8 mouse cellular contexts compared by ENCODE assay signal in the genomic region with DNA sequence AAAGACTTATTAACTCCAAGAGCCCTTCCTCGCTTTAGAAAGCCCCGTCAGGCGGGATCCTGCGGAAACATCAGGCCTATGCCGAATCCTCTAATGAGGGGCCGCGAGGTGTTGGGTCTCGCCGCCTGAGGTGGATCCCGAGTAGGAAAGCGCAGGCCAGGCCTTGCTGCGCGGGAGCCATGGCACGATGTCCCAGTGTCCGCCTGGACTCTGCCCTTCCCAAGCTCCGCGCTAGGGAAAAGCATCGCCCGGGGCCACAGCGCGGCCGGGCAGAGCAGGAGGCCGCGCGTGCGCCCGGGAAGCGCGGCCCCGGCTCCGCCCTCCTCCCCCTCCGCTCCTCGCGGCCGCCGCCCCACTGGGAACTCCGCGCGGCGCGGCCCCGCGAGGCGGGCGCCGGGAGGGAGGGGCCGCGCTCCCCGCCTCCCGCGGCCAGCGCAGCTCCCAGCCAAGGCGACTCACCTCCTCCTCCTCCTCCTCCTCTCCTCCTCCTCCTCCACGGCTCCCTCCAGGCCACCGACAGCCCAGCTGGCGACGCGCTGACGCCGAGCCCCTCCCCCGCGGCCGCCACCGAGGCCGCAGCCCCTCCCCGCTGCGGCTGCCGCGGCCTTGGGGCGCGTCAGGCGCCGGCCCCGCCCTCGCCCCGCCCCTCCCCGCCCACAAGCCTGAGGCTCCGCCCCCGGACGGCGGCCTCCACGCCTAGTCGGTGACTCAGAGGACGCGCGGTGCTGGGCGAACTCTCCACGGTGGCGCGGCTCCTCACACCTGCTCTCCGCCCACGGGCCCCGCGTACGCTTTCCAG. TPM values are rescaled to one million over a fixed set of nuclear protein-coding genes. Genes with fewer than 3 reads are reported as not detected.
A peak's percentile ranks its signal among the peaks of the same experiment; 100 is the strongest.
DNase-seq lines count a peak whose midpoint lies in the region; ATAC-seq and TF ChIP-seq lines count a peak whose summit lies in the region.

No protein-coding gene starts in this region.

- no peaks in the 10 kb centered on the region for H3K36me3 ChIP-seq in forebrain, embryonic 14.5 days (ENCODE audit: control insufficient read depth, insufficient read depth, low read length)
- H3K36me3 ChIP-seq in liver, postnatal 0 days (replicated peaks; ENCODE audit: insufficient read depth, low read length) = no peaks in the 10 kb centered on the region
- no peaks in the 10 kb centered on the region for H3K36me3 ChIP-seq in neural tube, embryonic 13.5 days

- intact Hi-C loops in heart, postnatal 14 days (cut with DNase I) = loop anchor here (2.0 kb wide), 1 partner anchor 184 kb away; no protein-coding TSS in a partner anchor

- DNase-seq in ES-CJ7 (ENCODE audit: low read depth, low spot score) = peak; percentile 80
- peak; percentile 89 for DNase-seq in cerebellum, adult 11 months
- peak; percentile 93 for DNase-seq in forebrain, embryonic 14.5 days (ENCODE audit: low spot score)
- peak; percentile 90 to 94 for DNase-seq in heart, postnatal 14 days
- peak; percentile 66 for DNase-seq in large intestine, adult 2 months (ENCODE audit: low read depth, low spot score)
- DNase-seq in liver, postnatal 0 days = peak; percentile 95
- DNase-seq in telencephalon, adult 2 months (ENCODE audit: low read depth, low spot score) = peak; percentile 80

- ATAC-seq in forebrain, embryonic 14.5 days = peak; percentile 96
- peak; percentile 93 for ATAC-seq in liver, postnatal 0 days
- ATAC-seq in neural tube, embryonic 13.5 days (ENCODE audit: low read depth) = peak; percentile 99

- peak overlapping the region; percentile 90 for H3K9ac ChIP-seq in forebrain, embryonic 14.5 days (ENCODE audit: low read length)
- peak overlapping the region; percentile 89 for H3K9ac ChIP-seq in liver, postnatal 0 days (replicated peaks)
- peak overlapping the region; percentile 87 for H3K9ac ChIP-seq in neural tube, embryonic 13.5 days

- H3K4me3 ChIP-seq in forebrain, embryonic 14.5 days (ENCODE audit: low read depth, low read length) = peak overlapping the region; percentile 70
- H3K4me3 ChIP-seq in liver, postnatal 0 days (ENCODE audit: low read depth, low read length) = peak overlapping the region; percentile 87
- H3K4me3 ChIP-seq in neural tube, embryonic 13.5 days = peak overlapping the region; percentile 76

- no peaks in the 10 kb centered on the region for H3K27me3 ChIP-seq in forebrain, embryonic 14.5 days (replicated peaks; ENCODE audit: control insufficient read depth, insufficient read depth, low read length)
- H3K27me3 ChIP-seq in liver, postnatal 0 days (ENCODE audit: insufficient read depth, low read length) = no peaks in the 10 kb centered on the region
- H3K27me3 ChIP-seq in neural tube, embryonic 13.5 days = no peaks in the 10 kb centered on the region

- no peak for TF ChIP-seq EP300 in liver, postnatal 0 days (IDR thresholded peaks at IDR 0.05; ENCODE audit: low read depth)

- TF ChIP-seq CTCF in liver, postnatal 0 days (IDR thresholded peaks at IDR 0.05; ENCODE audit: low read depth) = no peak

- H3K4me1 ChIP-seq in forebrain, embryonic 14.5 days (ENCODE audit: control insufficient read depth, insufficient read depth, low read length) = 0 out of 2 replicates have a peak, but pooled peaks cover 2% of the 10 kb centered on the region
- H3K4me1 ChIP-seq in liver, postnatal 0 days (ENCODE audit: insufficient read depth) = peaks cover 15% of the 10 kb centered on the region
- peaks cover 10% of the 10 kb centered on the region for H3K4me1 ChIP-seq in neural tube, embryonic 13.5 days (replicated peaks)

- H3K9me3 ChIP-seq in forebrain, embryonic 14.5 days (replicated peaks; ENCODE audit: control insufficient read depth, low read length) = no peaks in the 10 kb centered on the region
- no peaks in the 10 kb centered on the region for H3K9me3 ChIP-seq in liver, postnatal 0 days (ENCODE audit: low read length)
- H3K9me3 ChIP-seq in neural tube, embryonic 13.5 days = no peaks in the 10 kb centered on the region

- H3K4me2 ChIP-seq in forebrain, embryonic 14.5 days (ENCODE audit: low read length) = peak overlapping the region; percentile 83
- H3K4me2 ChIP-seq in liver, postnatal 0 days (ENCODE audit: low read depth, low read length) = peak overlapping the region; percentile 95
- peak overlapping the region; percentile 78 for H3K4me2 ChIP-seq in neural tube, embryonic 13.5 days

- peak overlapping the region; percentile 90 for H3K27ac ChIP-seq in forebrain, embryonic 14.5 days (ENCODE audit: low read depth, low read length)
- peak overlapping the region; percentile 99 for H3K27ac ChIP-seq in liver, postnatal 0 days (ENCODE audit: low read depth)
- peak overlapping the region; percentile 95 for H3K27ac ChIP-seq in neural tube, embryonic 13.5 days (replicated peaks)

- 1% methylated on average over 60 of the region's 95 CpGs for WGBS in forebrain, embryonic 14.5 days
- WGBS in large intestine, adult 2 months = 1% methylated on average over 79 of the region's 95 CpGs
- WGBS in liver, postnatal 0 days (ENCODE audit: insufficient replicate concordance) = under 1% methylated on average over 42 of the region's 95 CpGs
- 1% methylated on average over 55 of the region's 95 CpGs for WGBS in neural tube, embryonic 13.5 days

RNA-seq across cellular contexts. Expression of gene Gtdc1, which starts 0.6 kb away (rescaled TPM):
- 20.6 and 32.0 TPM in 2 replicates for polyA plus RNA-seq in forebrain, embryonic 14.5 days (2014; fragmentation: Nextera tagmentation; extraction: Ambion mirVana)
- 10 to 100 TPM; 15.5 to 20.5 TPM for total RNA-seq in heart, postnatal 14 days (2021)
- polyA plus RNA-seq in large intestine, adult 2 months (2012; rRNA removed) = 2.2 and 4.6 TPM in 2 replicates
- 7.8 and 8.5 TPM in 2 replicates for polyA plus RNA-seq in liver, postnatal 0 days (2015; fragmentation: Nextera tagmentation; extraction: Ambion mirVana)
- polyA plus RNA-seq in neural tube, embryonic 13.5 days (2015; fragmentation: Nextera tagmentation; extraction: Ambion mirVana) = 15.6 and 18.9 TPM in 2 replicates

Comparison
In these comparisons a context has a peak if more than half of its experiments do, and no peak if none do; other contexts are left out.
1. Peak in every context shown above with its lines: DNase-seq, ATAC-seq, H3K4me3 ChIP-seq and H3K27ac ChIP-seq.